Mouse (Mus musculus) forebrain, embryonic 11.5 days (tissue): Measurements from ENCODE around the gene Tamm41. TPM values are rescaled to one million over a fixed set of nuclear protein-coding genes. Genes with fewer than 3 reads are reported as not detected.

Experiments used
- ATAC-seq: fragments of 200-750 bp; cut with Nextera tagmentation; replicated peaks from 2 replicates; pipeline ENCODE4 v1.8.0; 2017; ENCODE audit warnings: moderate TSS enrichment; ENCODE audit not compliant: low FRiP score
- DNase-seq: peaks from one replicate; pipeline ENCODE4 v3.0.0-alpha.2; 2017; ENCODE audit warnings: low spot score
- H3K27ac ChIP-seq: fragments of 300-500 bp; sonication (generic); 2 replicates; pipeline ENCODE4 v1.5.1; 2014; ENCODE audit warnings: low read depth, low read length
- H3K27me3 ChIP-seq: fragments of 300-500 bp; sonication (generic); 2 replicates; pipeline ENCODE4 v1.6.1; 2014; ENCODE audit warnings: mild to moderate bottlenecking, low read length, mixed read lengths; ENCODE audit not compliant: control insufficient read depth, insufficient read depth
- H3K36me3 ChIP-seq: fragments of 300-500 bp; sonication (generic); 2 replicates; pipeline ENCODE4 v1.6.1; 2014; ENCODE audit warnings: mild to moderate bottlenecking, low read length, moderate library complexity, mixed read lengths; ENCODE audit not compliant: control insufficient read depth, insufficient read depth
- H3K4me1 ChIP-seq: fragments of 300-500 bp; sonication (generic); replicated peaks from 2 replicates; pipeline ENCODE4 v1.6.1; 2014; ENCODE audit warnings: low read length, mixed read lengths; ENCODE audit not compliant: control insufficient read depth, insufficient read depth
- H3K4me2 ChIP-seq: fragments of 300-500 bp; sonication (generic); 2 replicates; pipeline ENCODE4 v1.6.1; 2014; ENCODE audit warnings: low read depth, mild to moderate bottlenecking, low read length, moderate library complexity, mixed read lengths; ENCODE audit not compliant: severe bottlenecking
- H3K4me3 ChIP-seq: fragments of 300-500 bp; sonication (generic); 2 replicates; pipeline ENCODE4 v1.5.1; 2014; ENCODE audit warnings: low read depth, low read length
- H3K9ac ChIP-seq: fragments of 300-500 bp; sonication (generic); 2 replicates; pipeline ENCODE4 v1.6.1; 2014; ENCODE audit warnings: low read length
- H3K9me3 ChIP-seq: fragments of 300-500 bp; sonication (generic); 2 replicates; pipeline ENCODE4 v1.6.1; 2016; ENCODE audit warnings: low read length, mixed read lengths; ENCODE audit not compliant: control insufficient read depth
- WGBS: fragments of 180-500 bp; shearing (Covaris S2); extraction: QIAGEN DNeasy Blood & Tissue Kit; methylation state at CpG from one replicate; pipeline ENCODE4 v1.1.7; 2014; 5-methylcytosine and 5-hydroxymethylcytosine counted together
- polyA plus RNA-seq: library from polyadenylated mRNA; unstranded; fragments of >200 nt; fragmentation: Nextera tagmentation; extraction: Ambion mirVana; gene quantifications from 2 replicates; pipeline ENCODE4 v1.2.1, GENCODE M21; 2014

Gene Tamm41
- polyA plus RNA-seq, 1 experiment from 2014 or later, result 79.0 TPM

DNA sequence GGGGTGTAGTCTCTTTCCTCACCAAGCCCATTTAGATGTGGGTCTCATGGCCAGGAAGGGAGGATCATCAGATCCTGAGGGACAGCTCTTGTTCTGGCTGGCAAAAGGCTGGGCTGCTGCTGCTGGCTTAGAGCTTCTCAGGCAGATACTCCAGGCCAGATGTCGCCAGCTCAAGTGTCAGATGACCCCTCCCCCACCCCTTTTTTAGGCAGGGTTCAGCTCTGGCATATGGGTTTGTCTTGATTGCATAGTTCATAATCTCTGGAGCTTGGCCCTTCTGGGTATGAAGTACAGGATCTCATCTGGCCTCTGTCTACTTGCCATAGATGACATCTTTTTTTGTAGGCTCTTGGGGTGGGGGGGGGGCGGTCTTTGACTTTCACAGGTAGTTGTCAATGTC is 19.0 kb upstream of the Tamm41 start:
- no peak for DNase-seq
- no peak for ATAC-seq
- WGBS, result 40% methylated on average over 2 of the region's 2 CpGs

DNA sequence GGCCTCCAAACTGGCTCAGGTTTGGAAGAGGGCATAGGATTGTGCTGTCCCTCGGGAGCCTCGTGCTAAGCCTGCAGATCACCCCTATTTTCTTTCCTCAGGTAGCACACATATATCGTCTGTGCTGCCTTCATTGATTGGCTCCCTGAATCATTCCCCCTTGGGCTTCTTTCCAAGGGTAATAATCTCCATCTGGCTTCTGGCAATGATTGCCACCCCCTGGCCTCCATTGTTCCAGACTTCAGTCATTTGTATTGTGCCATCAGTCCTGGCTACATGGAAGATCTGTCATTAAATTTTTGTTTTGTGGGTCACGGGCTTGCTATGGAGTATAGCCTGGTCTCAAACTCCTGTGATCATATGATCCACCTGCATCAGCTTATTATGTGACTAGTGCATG is 17.8 kb upstream of the Tamm41 start:
- WGBS, result 77% methylated on average over 4 of the region's 4 CpGs
- ATAC-seq, result no peak

More for the DNA sequence above, 19.0 kb upstream of the Tamm41 start:
- H3K4me1 ChIP-seq, result no peaks in the 10 kb centered on the region
- H3K27ac ChIP-seq, result no peak overlapping the region
- no peaks in the 10 kb centered on the region for H3K9me3 ChIP-seq
- H3K4me2 ChIP-seq, result no peak overlapping the region
- no peaks in the 10 kb centered on the region for H3K27me3 ChIP-seq
- no peak overlapping the region for H3K4me3 ChIP-seq
- H3K9ac ChIP-seq, result no peak overlapping the region
- no peaks in the 10 kb centered on the region for H3K36me3 ChIP-seq

DNA sequence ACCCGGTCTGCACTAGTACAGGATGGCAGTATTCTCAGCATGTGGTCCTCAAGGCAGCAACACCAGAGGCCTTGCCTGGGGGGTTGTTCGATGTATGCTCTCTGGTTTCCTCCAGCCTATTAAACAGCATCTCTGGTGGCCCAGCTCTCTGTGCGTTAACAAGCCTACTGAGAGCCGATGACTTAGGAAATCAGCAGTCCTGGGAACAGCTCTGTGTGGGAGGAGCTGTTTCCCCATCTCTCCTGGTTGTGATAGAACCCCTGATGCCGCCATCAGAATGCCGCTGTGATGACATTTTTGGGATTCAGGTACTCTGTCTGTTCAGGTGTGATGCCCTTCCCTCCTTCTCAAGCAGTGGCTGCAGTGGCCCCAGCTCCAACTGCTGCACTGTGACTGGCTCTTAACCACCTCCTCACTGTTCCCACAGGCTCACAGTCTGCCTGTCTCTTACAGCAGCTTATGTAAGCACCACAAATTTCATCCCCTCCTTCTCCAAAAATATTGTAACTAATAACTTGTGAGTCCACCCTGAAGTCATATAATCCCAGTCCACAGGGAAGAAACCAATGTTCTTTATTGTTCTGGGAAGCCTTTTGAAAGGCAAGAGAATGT is 14.0 kb upstream of the Tamm41 start:
- H3K27ac ChIP-seq, result no peak overlapping the region
- H3K9me3 ChIP-seq, result no peaks in the 10 kb centered on the region
- H3K27me3 ChIP-seq, result no peaks in the 10 kb centered on the region
- no peaks in the 10 kb centered on the region for H3K4me1 ChIP-seq
- no peak overlapping the region for H3K4me2 ChIP-seq
- no peak for DNase-seq
- no peaks in the 10 kb centered on the region for H3K36me3 ChIP-seq
- H3K4me3 ChIP-seq, result no peak overlapping the region
- ATAC-seq, result no peak
- 77% methylated on average over 6 of the region's 6 CpGs for WGBS
- no peak overlapping the region for H3K9ac ChIP-seq

More for the DNA sequence above, 17.8 kb upstream of the Tamm41 start:
- Histone ChIP-seq H3K27me3 (no peaks in the 10 kb centered on the region), H3K9ac (no peak overlapping the region), H3K9me3 (no peaks in the 10 kb centered on the region), H3K4me2 (no peak overlapping the region), H3K27ac (no peak overlapping the region), H3K36me3 (no peaks in the 10 kb centered on the region), H3K4me1 (no peaks in the 10 kb centered on the region), H3K4me3 (no peak overlapping the region)
- DNase-seq, result no peak

DNA sequence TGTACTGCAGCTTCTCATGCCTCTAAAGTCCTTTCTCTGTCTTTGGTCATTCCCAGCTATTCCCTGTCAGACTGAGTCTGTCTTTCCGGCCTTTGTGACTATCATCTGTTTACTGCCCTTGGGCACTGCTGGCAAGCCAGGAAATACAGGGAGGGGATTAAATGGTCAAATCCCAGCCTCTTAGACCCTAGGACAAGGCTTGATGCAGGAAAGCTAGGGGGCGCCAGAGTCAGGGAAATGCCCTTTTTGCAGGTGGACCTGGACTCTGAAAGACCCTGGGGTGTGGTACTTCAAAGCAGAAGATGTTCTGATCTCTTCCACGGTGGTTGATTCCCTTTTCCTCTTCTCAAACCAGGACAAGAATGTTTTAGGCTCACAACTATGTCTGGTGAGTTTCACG is 11.3 kb upstream of the Tamm41 start:
- Histone ChIP-seq H3K9ac (no peak overlapping the region), H3K9me3 (no peaks in the 10 kb centered on the region), H3K27me3 (no peaks in the 10 kb centered on the region), H3K4me3 (no peak overlapping the region), H3K4me1 (no peaks in the 10 kb centered on the region), H3K4me2 (no peak overlapping the region), H3K27ac (no peak overlapping the region), H3K36me3 (no peaks in the 10 kb centered on the region)
- ATAC-seq (no peak), DNase-seq (peak; percentile 76)
- 32% methylated on average over 4 of the region's 4 CpGs for WGBS

DNA sequence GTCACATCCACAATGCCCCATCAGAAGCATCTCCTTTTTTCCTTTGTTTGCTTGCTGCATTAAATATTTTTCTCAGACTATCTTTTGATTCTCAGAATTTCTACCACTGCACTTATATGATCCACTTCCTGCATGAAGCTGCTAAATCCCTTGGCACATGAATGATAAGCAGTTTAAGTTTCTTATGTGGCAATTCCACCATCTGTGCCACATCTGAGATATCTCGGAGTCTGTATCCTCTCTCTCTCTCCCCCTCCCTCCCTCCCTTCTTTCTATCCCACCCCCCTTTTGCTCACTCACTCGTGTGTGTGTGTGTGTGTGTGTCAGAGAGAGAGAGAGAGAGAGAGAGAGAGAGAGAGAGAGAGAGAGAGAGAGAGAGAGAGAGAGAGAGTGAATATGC is 10.1 kb upstream of the Tamm41 start:
- H3K4me3 ChIP-seq, result no peak overlapping the region
- no peaks in the 10 kb centered on the region for H3K9me3 ChIP-seq
- H3K9ac ChIP-seq, result no peak overlapping the region
- H3K27me3 ChIP-seq, result no peaks in the 10 kb centered on the region
- ATAC-seq, result no peak
- WGBS, result 48% methylated on average over 2 of the region's 2 CpGs
- no peaks in the 10 kb centered on the region for H3K4me1 ChIP-seq
- no peaks in the 10 kb centered on the region for H3K36me3 ChIP-seq
- DNase-seq, result no peak
- H3K4me2 ChIP-seq, result no peak overlapping the region
- H3K27ac ChIP-seq, result no peak overlapping the region

DNA sequence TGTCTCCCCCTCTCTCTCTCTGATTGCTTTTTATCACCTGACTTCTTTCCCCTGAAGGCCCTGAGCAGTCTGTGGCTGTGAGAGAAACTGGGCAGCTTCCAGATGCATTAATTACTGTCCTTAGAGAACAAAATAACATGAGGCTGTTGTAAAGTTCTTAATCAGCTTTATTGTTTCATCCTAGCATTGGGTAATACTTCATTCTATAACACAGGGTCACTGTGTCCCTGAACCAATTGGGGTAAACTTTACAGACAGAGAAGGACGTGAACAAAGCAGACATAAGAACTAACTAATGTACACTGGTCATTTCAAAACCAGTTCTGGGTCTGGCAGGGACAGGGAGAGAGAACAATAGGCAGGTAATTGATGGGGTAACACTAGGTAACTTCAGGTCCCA is 8.4 kb upstream of the Tamm41 start:
- H3K4me3 ChIP-seq, result no peak overlapping the region
- WGBS, result 77% methylated on average over 1 of the region's 1 CpGs
- H3K9me3 ChIP-seq, result no peaks in the 10 kb centered on the region
- ATAC-seq, result no peak
- H3K36me3 ChIP-seq, result no peaks in the 10 kb centered on the region
- DNase-seq, result no peak
- no peak overlapping the region for H3K9ac ChIP-seq
- H3K4me1 ChIP-seq, result no peaks in the 10 kb centered on the region
- no peaks in the 10 kb centered on the region for H3K27me3 ChIP-seq
- no peak overlapping the region for H3K4me2 ChIP-seq
- H3K27ac ChIP-seq, result no peak overlapping the region

DNA sequence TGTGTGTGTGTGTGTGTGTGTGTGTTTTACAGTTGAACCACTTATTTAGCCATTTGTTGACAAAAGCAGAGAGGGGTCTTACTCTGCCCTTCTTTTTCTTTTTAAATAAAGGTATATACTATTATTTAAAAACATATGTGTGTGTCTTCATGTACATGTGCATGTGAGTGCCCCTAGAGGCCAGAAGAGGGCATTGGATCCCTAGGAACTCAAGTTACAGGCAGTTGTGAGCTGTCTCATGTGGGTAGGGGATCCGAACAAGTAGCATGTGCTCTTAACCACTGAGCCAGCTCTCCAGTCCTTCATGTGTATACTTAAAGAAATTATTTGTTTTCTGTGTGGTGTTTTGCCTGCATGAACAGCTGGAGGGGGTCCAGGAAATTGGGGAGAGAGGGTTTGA is 7.0 kb upstream of the Tamm41 start:
- 78% methylated on average over 1 of the region's 1 CpGs for WGBS
- Histone ChIP-seq H3K27me3 (no peaks in the 10 kb centered on the region), H3K4me1 (no peaks in the 10 kb centered on the region), H3K4me2 (no peak overlapping the region), H3K36me3 (no peaks in the 10 kb centered on the region), H3K9ac (no peak overlapping the region), H3K4me3 (no peak overlapping the region), H3K9me3 (no peaks in the 10 kb centered on the region), H3K27ac (no peak overlapping the region)
- DNase-seq, result no peak
- ATAC-seq, result no peak

DNA sequence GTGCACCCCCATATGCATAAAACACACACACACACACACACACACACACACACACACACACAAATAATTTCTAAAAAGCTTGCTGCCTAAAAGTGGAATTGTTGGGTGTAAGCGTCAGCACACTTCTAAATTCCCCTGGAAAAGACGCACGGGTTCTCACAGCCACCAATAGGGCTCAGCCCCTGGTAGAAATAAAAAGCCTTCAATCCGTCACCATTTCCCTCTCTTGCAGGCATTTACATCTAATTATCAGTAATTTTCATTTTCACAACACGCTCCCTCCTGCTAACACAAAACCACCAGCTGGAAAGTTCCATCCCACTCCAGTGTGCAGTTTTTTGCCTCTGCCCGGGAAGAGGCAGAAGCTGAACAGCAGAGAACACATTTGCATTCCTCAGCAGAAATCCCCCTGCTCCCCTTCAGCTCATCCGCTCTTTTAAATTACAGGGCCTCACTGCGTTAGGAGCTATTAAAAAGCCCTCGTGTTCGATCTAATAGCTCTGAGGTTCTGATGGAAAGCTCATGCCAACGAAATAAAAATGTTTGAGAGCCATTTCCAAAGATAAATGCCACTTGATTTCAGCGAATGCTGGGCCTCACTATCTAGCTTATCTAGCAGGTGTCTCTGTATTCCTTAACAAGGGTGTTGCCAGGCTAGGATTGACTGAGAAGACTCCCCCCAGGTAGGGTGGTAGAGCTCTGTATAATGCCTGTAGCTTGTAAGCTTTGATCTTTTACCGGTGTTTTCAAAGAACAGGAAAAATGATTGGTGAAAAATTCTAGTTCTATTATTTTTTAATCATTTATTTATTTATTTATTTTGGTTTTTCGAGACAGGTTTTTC is 6.2 kb upstream of the Tamm41 start:
- no peaks in the 10 kb centered on the region for H3K36me3 ChIP-seq
- H3K4me3 ChIP-seq, result no peak overlapping the region
- WGBS, result 75% methylated on average over 14 of the region's 14 CpGs
- ATAC-seq, result no peak
- H3K4me1 ChIP-seq, result no peaks in the 10 kb centered on the region
- no peaks in the 10 kb centered on the region for H3K27me3 ChIP-seq
- H3K9ac ChIP-seq, result no peak overlapping the region
- H3K4me2 ChIP-seq, result no peak overlapping the region
- H3K27ac ChIP-seq, result no peak overlapping the region
- no peak for DNase-seq
- no peaks in the 10 kb centered on the region for H3K9me3 ChIP-seq

DNA sequence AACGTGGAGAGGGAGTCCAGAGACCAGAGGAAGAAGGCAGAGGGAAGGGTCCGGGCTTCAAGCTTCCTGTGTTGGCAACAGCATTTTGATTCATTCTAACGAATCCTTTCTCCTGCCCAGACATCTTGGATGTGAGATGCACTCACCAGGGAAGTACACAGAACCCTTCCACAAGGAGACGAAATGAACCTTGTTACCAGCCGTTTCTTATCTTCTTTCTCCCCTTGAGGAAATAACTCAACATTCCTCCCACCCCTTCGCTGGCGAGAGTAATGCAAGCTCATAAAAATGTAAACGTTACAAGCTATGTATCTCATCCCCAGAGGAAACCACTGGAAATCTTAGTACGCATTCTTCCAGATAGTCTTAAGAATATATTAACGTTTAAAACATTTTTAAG is 4.9 kb upstream of the Tamm41 start:
- H3K4me1 ChIP-seq, result no peaks in the 10 kb centered on the region
- 68% methylated on average over 10 of the region's 10 CpGs for WGBS
- no peak overlapping the region for H3K27ac ChIP-seq
- DNase-seq, result no peak
- H3K9me3 ChIP-seq, result no peaks in the 10 kb centered on the region
- H3K4me2 ChIP-seq, result no peak overlapping the region
- H3K4me3 ChIP-seq, result no peak overlapping the region
- H3K36me3 ChIP-seq, result no peaks in the 10 kb centered on the region
- no peak for ATAC-seq
- H3K27me3 ChIP-seq, result no peaks in the 10 kb centered on the region
- H3K9ac ChIP-seq, result no peak overlapping the region
